Mouse (Mus musculus) MEL (cell line): ENCODE measurements at regions not wholly inside any gene's neighbourhood (a gene's known extent, or its start where the extent isn't known, plus 50 kb on each side); places are given as distances from the start of the nearest gene placed in this dataset.

Experiments used
- DNase-seq: peaks from one replicate; pipeline ENCODE4 v3.0.0; 2011; ENCODE audit warnings: low read depth, low spot score
- H3K27ac ChIP-seq: 2 replicates; pipeline ENCODE4 v1.5.1; 2012; ENCODE audit warnings: low read depth, mild to moderate bottlenecking, control low read depth, low read length, moderate library complexity; ENCODE audit not compliant: control insufficient read depth
- H3K27me3 ChIP-seq, 2 experiments: fragments of 150-350 bp in 1 of 2; sonication (generic) in 1 of 2; 2 replicates each; pipeline ENCODE4 v1.6.1; 2012; ENCODE audit warnings: low read length in 2 of 2, mild to moderate bottlenecking in 2 of 2, improper control_type of control experiment in 1 of 2, moderate library complexity in 1 of 2; ENCODE audit not compliant: insufficient read depth in 2 of 2, control insufficient read depth in 1 of 2
- H3K36me3 ChIP-seq, 2 experiments: 2 replicates each; pipeline ENCODE4 v1.6.1; 2012 to 2014; ENCODE audit warnings: low read length in 2 of 2, improper control_type of control experiment in 1 of 2, inconsistent platforms in 1 of 2, mild to moderate bottlenecking in 1 of 2; ENCODE audit not compliant: insufficient read depth in 2 of 2, control insufficient read depth in 1 of 2
- H3K4me1 ChIP-seq, 2 experiments: fragments of 150-350 bp in 1 of 2; sonication (generic) in 1 of 2; 2 replicates each; pipeline ENCODE4 v1.6.1; 2012; ENCODE audit warnings: low read length in 2 of 2, improper control_type of control experiment in 1 of 2, mild to moderate bottlenecking in 1 of 2; ENCODE audit not compliant: insufficient read depth in 2 of 2, control insufficient read depth in 1 of 2
- H3K4me3 ChIP-seq, 2 experiments: fragments of 150-350 bp in 1 of 2; sonication (generic) in 1 of 2; 2 replicates each; pipeline ENCODE4 v1.5.1; 2012; ENCODE audit warnings: low read depth in 2 of 2, low read length in 2 of 2, mild to moderate bottlenecking in 2 of 2, moderate library complexity in 2 of 2, control low read depth in 1 of 2, improper control_type of control experiment in 1 of 2; ENCODE audit not compliant: control insufficient read depth in 1 of 2, insufficient read depth in 1 of 2
- H3K79me2 ChIP-seq: 2 replicates; pipeline ENCODE4 v1.6.1; 2012; ENCODE audit warnings: mild to moderate bottlenecking, low read length, moderate library complexity; ENCODE audit not compliant: control insufficient read depth, poor library complexity, insufficient read depth
- H3K9ac ChIP-seq: 2 replicates; pipeline ENCODE4 v1.6.1; 2012; ENCODE audit warnings: low read depth, mild to moderate bottlenecking, control low read depth, low read length, moderate library complexity; ENCODE audit not compliant: control insufficient read depth, poor library complexity, severe bottlenecking
- H3K9me3 ChIP-seq: fragments of 150-350 bp; sonication (generic); replicated peaks from 2 replicates; pipeline ENCODE4 v1.6.1; 2012; ENCODE audit warnings: mild to moderate bottlenecking, low read length, improper control_type of control experiment, moderate library complexity; ENCODE audit not compliant: insufficient read depth
- CHD2 ChIP-seq: IDR thresholded peaks from 2 replicates; pipeline ENCODE4 v1.6.1; 2011; ENCODE audit warnings: low read length, improper control_type of control experiment
- E2F4 ChIP-seq: IDR thresholded peaks from 2 replicates; pipeline ENCODE4 v1.6.1; 2011; ENCODE audit warnings: low read depth, low read length, improper control_type of control experiment, borderline replicate concordance
- EP300 ChIP-seq, 2 experiments: IDR thresholded peaks; 2 replicates each; pipeline ENCODE4 v1.6.1; 2011; ENCODE audit warnings: improper control_type of control experiment in 2 of 2, low read length in 2 of 2, low read depth in 1 of 2, mild to moderate bottlenecking in 1 of 2
- JUND ChIP-seq: IDR thresholded peaks from 2 replicates; pipeline ENCODE4 v1.6.1; 2011; ENCODE audit warnings: low read depth, mild to moderate bottlenecking, improper control_type of control experiment, low read length
- KAT2A ChIP-seq: conservative IDR thresholded peaks from 2 replicates; pipeline ENCODE4 v1.6.1; 2012; ENCODE audit warnings: low read depth, low read length, improper control_type of control experiment, inconsistent platforms
- MAFK ChIP-seq: IDR thresholded peaks from 2 replicates; pipeline ENCODE4 v1.6.1; 2011; ENCODE audit warnings: low read depth, mild to moderate bottlenecking, low read length, improper control_type of control experiment, borderline replicate concordance
- MAX ChIP-seq: IDR thresholded peaks from 2 replicates; pipeline ENCODE4 v1.6.1; 2011; ENCODE audit warnings: low read length, improper control_type of control experiment
- MAZ ChIP-seq: IDR thresholded peaks from 2 replicates; pipeline ENCODE4 v1.6.1; 2012; ENCODE audit warnings: low read depth, mild to moderate bottlenecking, inconsistent platforms, low read length, improper control_type of control experiment
- MEF2A ChIP-seq: IDR thresholded peaks from 2 replicates; pipeline ENCODE4 v1.6.1; 2014; ENCODE audit warnings: low read depth, mild to moderate bottlenecking, inconsistent platforms, low read length, improper control_type of control experiment; ENCODE audit not compliant: poor library complexity, insufficient replicate concordance, severe bottlenecking; ENCODE audit errors: extremely low read depth
- MYB ChIP-seq: IDR thresholded peaks from 2 replicates; pipeline ENCODE4 v1.6.1; 2011; ENCODE audit warnings: mild to moderate bottlenecking, low read depth, low read length, improper control_type of control experiment
- NELFE ChIP-seq: IDR thresholded peaks from 2 replicates; pipeline ENCODE4 v1.6.1; 2011; ENCODE audit warnings: low read depth, low read length, improper control_type of control experiment
- NRF1 ChIP-seq: IDR thresholded peaks from 2 replicates; pipeline ENCODE4 v1.6.1; 2014; ENCODE audit warnings: low read depth, mild to moderate bottlenecking, inconsistent platforms, low read length, improper control_type of control experiment, moderate library complexity; ENCODE audit not compliant: poor library complexity, insufficient read depth, severe bottlenecking
- POLR2AphosphoS2 ChIP-seq: IDR thresholded peaks from 2 replicates; pipeline ENCODE4 v1.6.1; 2011; ENCODE audit warnings: low read length, improper control_type of control experiment
- POLR2AphosphoS5 ChIP-seq: IDR thresholded peaks from 2 replicates; pipeline ENCODE4 v1.6.1; 2012; ENCODE audit warnings: low read depth, borderline replicate concordance, mild to moderate bottlenecking, inconsistent platforms, low read length, moderate library complexity, mixed read lengths
- RAD21 ChIP-seq: IDR thresholded peaks from 2 replicates; pipeline ENCODE4 v1.6.1; 2011; ENCODE audit warnings: mild to moderate bottlenecking, low read depth, low read length, improper control_type of control experiment
- RCOR1 ChIP-seq: IDR thresholded peaks from 2 replicates; pipeline ENCODE4 v1.6.1; 2012; ENCODE audit warnings: low read depth, mild to moderate bottlenecking, inconsistent platforms, low read length, improper control_type of control experiment
- SMC3 ChIP-seq: IDR thresholded peaks from 2 replicates; pipeline ENCODE4 v1.6.1; 2011; ENCODE audit warnings: low read depth, low read length, improper control_type of control experiment
- TAL1 ChIP-seq: IDR thresholded peaks from 2 replicates; pipeline ENCODE4 v1.6.1; 2012; ENCODE audit warnings: mild to moderate bottlenecking, inconsistent platforms, low read length, moderate library complexity, mixed read lengths
- TBP ChIP-seq: IDR thresholded peaks from 2 replicates; pipeline ENCODE4 v1.8.0; 2011; ENCODE audit warnings: low read depth, low read length, improper control_type of control experiment
- TCF12 ChIP-seq: IDR thresholded peaks from 2 replicates; pipeline ENCODE4 v1.6.1; 2014; ENCODE audit warnings: low read depth, mild to moderate bottlenecking, inconsistent platforms, low read length, improper control_type of control experiment, moderate library complexity
- UBTF ChIP-seq: IDR thresholded peaks from 2 replicates; pipeline ENCODE4 v1.6.1; 2012; ENCODE audit warnings: low read depth, mild to moderate bottlenecking, inconsistent platforms, low read length, improper control_type of control experiment, moderate library complexity, borderline replicate concordance; ENCODE audit not compliant: insufficient read depth
- ZC3H11A ChIP-seq: IDR thresholded peaks from 2 replicates; pipeline ENCODE4 v1.6.1; 2012; ENCODE audit warnings: low read depth, mild to moderate bottlenecking, inconsistent platforms, low read length, improper control_type of control experiment
- ZMIZ1 ChIP-seq: IDR thresholded peaks from 2 replicates; pipeline ENCODE4 v1.6.1; 2012; ENCODE audit warnings: low read depth, mild to moderate bottlenecking, inconsistent platforms, low read length, improper control_type of control experiment, moderate library complexity
- ZNF384 ChIP-seq: IDR thresholded peaks from 2 replicates; pipeline ENCODE4 v1.6.1; 2012; ENCODE audit warnings: low read depth, mild to moderate bottlenecking, inconsistent platforms, low read length, improper control_type of control experiment

DNA sequence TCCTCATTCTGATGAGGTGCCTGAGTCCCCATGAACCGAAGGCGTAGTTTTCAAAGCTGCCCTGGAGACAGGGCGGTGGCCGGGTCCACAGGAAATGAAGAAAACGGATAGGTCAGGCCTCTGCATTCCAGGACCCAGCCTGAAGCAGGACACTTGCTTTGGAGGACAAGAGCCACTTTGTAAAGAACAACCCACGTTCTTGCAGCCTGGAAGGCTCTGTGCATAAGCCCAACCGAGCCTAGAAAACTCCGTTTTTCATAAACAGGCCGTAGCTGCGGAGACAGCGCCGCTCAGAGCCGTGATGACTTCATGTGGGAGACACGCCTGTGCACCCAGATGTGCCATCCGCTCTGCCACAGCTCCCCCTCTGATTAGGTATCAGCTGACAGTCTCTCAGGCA is 78.4 kb upstream of the Tgfbr2 start:
- no peaks in the 10 kb centered on the region for H3K4me1 ChIP-seq
- H3K9me3 ChIP-seq: no peaks in the 10 kb centered on the region
- H3K9ac ChIP-seq: no peak overlapping the region
- no peaks in the 10 kb centered on the region for H3K36me3 ChIP-seq
- no peak overlapping the region for H3K27ac ChIP-seq
- DNase-seq: no peak
- TF ChIP-seq TCF12 (no peak), MEF2A (no peak), MAFK (no peak), TBP (no peak), MYB (no peak), NRF1 (no peak), POLR2AphosphoS2 (no peak), RCOR1 (no peak), MAX (no peak), TAL1 (no peak), EP300 (IDR thresholded peaks at IDR 0.05; ENCODE audit: low read depth in 1 of 2, low read length in 2 of 2) (no peak), ZMIZ1 (no peak), NELFE (no peak)
- H3K79me2 ChIP-seq: no peaks in the 10 kb centered on the region
- H3K27me3 ChIP-seq: no peaks in the 10 kb centered on the region
- H3K4me3 ChIP-seq: no peak overlapping the region

DNA sequence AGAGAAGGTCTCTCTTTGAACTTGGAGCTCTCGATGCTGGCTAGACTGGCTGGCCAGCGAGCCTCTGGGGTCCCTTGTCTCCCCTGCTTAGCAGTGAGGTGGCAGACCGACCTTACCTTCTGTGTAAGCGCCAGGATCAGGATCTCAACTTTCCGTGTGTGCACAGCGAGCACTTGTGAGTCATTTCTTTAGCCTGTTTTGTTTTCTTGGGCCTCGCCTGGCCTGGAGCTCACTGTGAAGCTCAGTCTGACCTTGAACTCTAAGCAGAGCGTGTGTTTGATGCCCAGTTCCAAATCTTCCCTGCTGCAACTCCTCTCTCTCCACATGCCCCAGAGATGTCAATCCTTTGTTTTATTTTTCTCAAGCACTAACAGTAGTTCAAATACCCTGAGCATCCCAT is 77.6 kb upstream of the Tgfbr2 start:
- TF ChIP-seq ZC3H11A: no peak
- no peak for TF ChIP-seq TAL1
- no peak for TF ChIP-seq JUND
- TF ChIP-seq RAD21: no peak
- no peak for TF ChIP-seq EP300 (IDR thresholded peaks at IDR 0.05; ENCODE audit: low read depth in 1 of 2, low read length in 2 of 2)
- no peak for TF ChIP-seq CHD2
- TF ChIP-seq TCF12: no peak
- no peak for TF ChIP-seq POLR2AphosphoS2
- no peak for TF ChIP-seq UBTF
- no peak for TF ChIP-seq NELFE
- TF ChIP-seq MEF2A: no peak
- no peak for TF ChIP-seq E2F4
- TF ChIP-seq ZNF384: no peak
- no peak for TF ChIP-seq MAFK
- TF ChIP-seq POLR2AphosphoS5: no peak
- no peak for TF ChIP-seq SMC3
- TF ChIP-seq KAT2A: no peak
- no peak for TF ChIP-seq ZMIZ1
- no peak for TF ChIP-seq MAZ
- H3K27me3 ChIP-seq: no peaks in the 10 kb centered on the region
- H3K9me3 ChIP-seq: no peaks in the 10 kb centered on the region
- no peak for DNase-seq
- no peaks in the 10 kb centered on the region for H3K79me2 ChIP-seq
- H3K27ac ChIP-seq: no peak overlapping the region
- H3K9ac ChIP-seq: no peak overlapping the region
- H3K4me1 ChIP-seq: no peaks in the 10 kb centered on the region
- H3K4me3 ChIP-seq: no peak overlapping the region
- no peaks in the 10 kb centered on the region for H3K36me3 ChIP-seq
